Mouse (Mus musculus) hindbrain, embryonic 13.5 days (tissue): Measurements from ENCODE around the gene Ssh1. TPM values are rescaled to one million over a fixed set of nuclear protein-coding genes. Genes with fewer than 3 reads are reported as not detected.

ENCODE experiments used
- ATAC-seq: fragments of 200-750 bp; cut with Nextera tagmentation; 2 replicates; pipeline ENCODE4 v1.8.0; 2017; ENCODE audit warnings: moderate TSS enrichment; ENCODE audit not compliant: low FRiP score
- H3K27ac ChIP-seq: fragments of 300-500 bp; sonication (generic); 2 replicates; pipeline ENCODE4 v1.5.1; 2015; ENCODE audit warnings: inconsistent platforms, mild to moderate bottlenecking, moderate library complexity
- H3K27me3 ChIP-seq: fragments of 300-500 bp; sonication (generic); 2 replicates; pipeline ENCODE4 v1.6.1; 2015; ENCODE audit warnings: mild to moderate bottlenecking, inconsistent platforms
- H3K36me3 ChIP-seq: fragments of 300-500 bp; sonication (generic); 2 replicates; pipeline ENCODE4 v1.6.1; 2015; ENCODE audit warnings: mild to moderate bottlenecking, inconsistent platforms
- H3K4me1 ChIP-seq: fragments of 300-500 bp; sonication (generic); replicated peaks from 2 replicates; pipeline ENCODE4 v1.6.1; 2015; ENCODE audit warnings: inconsistent platforms
- H3K4me2 ChIP-seq: fragments of 300-500 bp; sonication (generic); 2 replicates; pipeline ENCODE4 v1.6.1; 2015; ENCODE audit warnings: inconsistent platforms, mild to moderate bottlenecking, moderate library complexity
- H3K4me3 ChIP-seq: fragments of 300-500 bp; sonication (generic); 2 replicates; pipeline ENCODE4 v1.5.1; 2015; ENCODE audit warnings: mild to moderate bottlenecking, inconsistent platforms
- H3K9ac ChIP-seq: fragments of 300-500 bp; sonication (generic); 2 replicates; pipeline ENCODE4 v1.6.1; 2015; ENCODE audit warnings: mild to moderate bottlenecking, inconsistent platforms
- H3K9me3 ChIP-seq: fragments of 300-500 bp; sonication (generic); 2 replicates; pipeline ENCODE4 v1.6.1; 2016; ENCODE audit warnings: inconsistent platforms
- WGBS: fragments of 180-500 bp; shearing (Covaris S2); methylation state at CpG from one replicate; pipeline ENCODE4 v1.1.7; 2015; 5-methylcytosine and 5-hydroxymethylcytosine counted together
- polyA plus RNA-seq: library from polyadenylated mRNA; unstranded; fragments of >200 nt; fragmentation: Nextera tagmentation; extraction: Ambion mirVana; gene quantifications from 2 replicates; pipeline ENCODE4 v1.2.1, GENCODE M21; 2015

The Ssh1 gene
- polyA plus RNA-seq, 1 experiment from 2014 or later, result 15.0 TPM

DNA sequence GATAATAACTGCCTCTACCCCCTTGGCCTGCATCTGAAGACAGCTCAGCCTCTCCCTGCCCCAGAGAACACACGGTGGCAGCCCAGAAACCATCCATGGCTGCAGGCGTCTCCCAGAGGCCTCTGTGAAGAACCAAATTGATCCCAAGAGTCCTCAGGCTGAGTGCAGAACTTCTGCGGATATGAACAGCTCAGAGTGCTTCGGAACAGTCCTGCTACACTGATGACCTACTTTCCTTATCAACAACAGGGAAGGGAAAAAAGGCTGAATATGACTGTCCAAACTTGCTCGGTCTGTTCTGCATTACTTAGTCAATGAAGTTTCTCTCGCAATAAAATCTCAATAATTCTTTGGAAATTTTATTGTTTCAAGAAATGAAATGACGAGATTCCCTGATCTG is 101.7 kb downstream of the Ssh1 start:
- Histone ChIP-seq H3K36me3 (peaks cover 3% of the 10 kb centered on the region; the same call in 1 of the 2 replicates), H3K9ac (no peak overlapping the region; the same call in 1 of the 2 replicates), H3K4me1 (peaks cover 56% of the 10 kb centered on the region), H3K27me3 (no peaks in the 10 kb centered on the region), H3K27ac (no peak overlapping the region), H3K4me2 (no peak overlapping the region), H3K4me3 (no peak overlapping the region), H3K9me3 (no peaks in the 10 kb centered on the region)
- WGBS, result 79% methylated on average over 7 of the region's 7 CpGs
- no peak for ATAC-seq

DNA sequence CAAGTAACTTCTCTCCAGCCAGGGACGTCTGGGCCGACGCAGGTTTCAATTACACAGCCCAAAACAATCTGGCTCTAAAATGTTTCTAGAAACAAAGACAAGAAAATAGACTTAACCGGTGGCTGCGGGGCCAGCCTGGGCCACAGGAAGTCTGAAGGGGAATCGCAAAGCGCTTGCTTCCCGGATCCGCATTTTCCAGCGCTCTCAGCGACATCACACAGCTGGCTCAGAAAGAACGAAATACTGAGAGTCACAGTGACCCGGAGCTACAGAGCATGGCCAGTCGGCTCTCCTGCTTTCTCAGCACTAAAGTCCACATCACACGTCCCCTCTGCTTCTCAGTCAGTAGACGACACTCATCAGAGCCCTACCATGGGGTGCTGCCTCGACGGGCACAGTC is 102.8 kb downstream of the Ssh1 start:
- Histone ChIP-seq H3K27me3 (no peaks in the 10 kb centered on the region), H3K4me1 (peaks cover 52% of the 10 kb centered on the region), H3K4me3 (no peak overlapping the region), H3K9me3 (no peaks in the 10 kb centered on the region), H3K9ac (no peak overlapping the region), H3K36me3 (peaks cover 3% of the 10 kb centered on the region; the same call in 1 of the 2 replicates), H3K4me2 (no peak overlapping the region), H3K27ac (0 out of 2 replicates have a peak overlapping the region, but pooled peaks have one; percentile 2)
- ATAC-seq, result no peak
- WGBS, result 90% methylated on average over 18 of the region's 18 CpGs

DNA sequence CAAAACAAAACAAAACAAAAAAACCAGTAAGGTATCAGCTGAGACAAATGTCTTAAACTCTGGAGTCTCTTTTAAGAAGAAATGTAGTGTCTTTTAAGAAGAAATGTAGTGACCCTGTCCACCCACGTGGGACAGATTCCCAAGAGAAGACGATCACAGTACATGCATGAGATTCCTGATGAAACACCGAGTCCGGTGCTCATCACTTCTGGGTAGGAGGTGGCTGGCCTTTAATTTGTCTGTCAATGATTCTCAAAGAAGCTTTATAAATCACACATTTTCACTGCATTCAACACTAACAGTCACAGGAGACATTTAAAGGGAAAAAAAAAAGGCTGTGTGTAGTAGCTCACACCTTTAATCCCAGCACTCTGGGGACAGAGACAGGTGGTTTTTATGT is 103.8 kb downstream of the Ssh1 start:
- Histone ChIP-seq H3K27ac (peak overlapping the region; percentile 86; the same call in 1 of the 2 replicates), H3K4me3 (no peak overlapping the region)
- no peak for ATAC-seq

DNA sequence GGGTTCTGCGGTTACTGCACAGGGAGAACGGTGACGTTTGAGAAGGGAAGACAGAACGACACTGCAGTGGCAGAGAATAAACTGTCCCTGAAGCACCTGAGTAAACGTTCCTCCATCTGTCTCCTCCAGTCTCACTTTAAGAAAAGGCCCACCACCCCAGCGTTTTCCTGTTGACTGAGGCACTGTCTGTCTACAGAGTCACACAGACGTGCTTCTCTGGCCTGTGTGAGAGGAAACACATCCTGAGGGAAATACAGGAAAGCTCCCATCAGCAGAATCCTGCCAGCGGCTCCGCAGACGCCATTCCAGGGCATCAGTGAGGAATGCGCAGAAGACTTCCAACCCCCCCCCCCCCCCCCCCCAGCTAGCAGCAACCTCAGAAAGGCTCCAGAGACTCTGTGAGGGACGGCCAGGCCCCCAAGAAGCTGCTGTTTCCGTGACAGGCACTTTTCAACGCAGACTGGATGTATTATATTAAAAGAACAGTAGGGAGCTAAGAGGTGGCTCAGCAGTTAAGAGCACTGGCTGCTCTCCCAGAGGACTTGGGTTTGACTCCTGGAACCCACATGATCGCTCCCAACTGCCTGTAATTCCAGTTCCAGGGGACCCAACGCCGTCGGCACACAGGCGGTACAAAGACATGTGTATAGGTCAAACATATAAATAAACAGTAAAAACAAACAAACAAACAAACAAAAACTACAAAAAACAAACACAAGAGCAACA is 104.3 kb downstream of the Ssh1 start:
- H3K4me3 ChIP-seq, result no peak overlapping the region
- no peak overlapping the region; the same call in 1 of the 2 replicates for H3K9ac ChIP-seq
- peaks cover 3% of the 10 kb centered on the region; the same call in 1 of the 2 replicates for H3K36me3 ChIP-seq
- WGBS, result 26% methylated on average over 19 of the region's 19 CpGs
- H3K4me2 ChIP-seq, result peak overlapping the region; percentile 23
- no peak for ATAC-seq
- H3K27me3 ChIP-seq, result no peaks in the 10 kb centered on the region
- H3K4me1 ChIP-seq, result peaks cover 67% of the 10 kb centered on the region
- H3K27ac ChIP-seq, result peak overlapping the region; percentile 86
- H3K9me3 ChIP-seq, result no peaks in the 10 kb centered on the region

More for the DNA sequence above, 103.8 kb downstream of the Ssh1 start:
- no peaks in the 10 kb centered on the region for H3K27me3 ChIP-seq
- H3K4me1 ChIP-seq, result peaks cover 61% of the 10 kb centered on the region
- no peak overlapping the region for H3K9ac ChIP-seq
- H3K36me3 ChIP-seq, result peaks cover 3% of the 10 kb centered on the region; the same call in 1 of the 2 replicates
- H3K4me2 ChIP-seq, result peak overlapping the region; percentile 23; the same call in 1 of the 2 replicates
- 41% methylated on average over 4 of the region's 4 CpGs for WGBS
- H3K9me3 ChIP-seq, result no peaks in the 10 kb centered on the region

DNA sequence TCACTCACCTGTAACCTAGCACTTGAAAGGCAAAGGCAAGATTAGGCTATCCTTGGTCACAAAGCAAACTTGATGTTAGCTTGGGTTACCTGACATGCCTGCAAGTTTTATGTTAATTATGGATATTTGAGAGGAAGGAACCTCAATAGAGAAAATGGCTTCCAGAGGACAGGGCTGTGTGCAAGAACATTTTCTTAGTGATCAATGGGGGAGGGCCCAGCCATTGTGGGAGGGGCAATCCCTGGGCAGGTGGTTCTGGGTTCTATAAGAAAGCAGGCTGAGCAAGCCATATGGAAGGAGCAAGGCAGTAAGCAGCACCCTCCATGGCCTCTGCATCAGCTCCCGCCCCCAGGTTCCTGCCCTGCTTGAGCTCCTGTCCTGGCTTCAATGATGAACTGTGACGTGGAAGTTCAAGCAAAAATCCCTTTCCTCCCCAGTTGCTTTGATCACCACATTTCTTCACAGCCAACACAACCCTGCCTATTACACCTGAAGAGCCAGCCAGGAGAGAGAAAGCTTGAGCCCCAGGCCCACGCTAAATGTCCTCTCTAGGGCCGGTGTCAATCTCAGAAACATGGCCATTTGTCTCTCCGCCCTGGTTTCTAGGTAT is 105.4 kb downstream of the Ssh1 start:
- Histone ChIP-seq H3K4me1 (peaks cover 75% of the 10 kb centered on the region), H3K27me3 (no peaks in the 10 kb centered on the region), H3K4me3 (no peak overlapping the region), H3K4me2 (no peak overlapping the region; the same call in 1 of the 2 replicates), H3K9me3 (no peaks in the 10 kb centered on the region), H3K27ac (peak overlapping the region; percentile 86), H3K9ac (peak overlapping the region; percentile 1; the same call in 1 of the 2 replicates), H3K36me3 (peaks cover 3% of the 10 kb centered on the region; the same call in 1 of the 2 replicates)
- no peak for ATAC-seq
- WGBS, result 90% methylated on average over 5 of the region's 5 CpGs

DNA sequence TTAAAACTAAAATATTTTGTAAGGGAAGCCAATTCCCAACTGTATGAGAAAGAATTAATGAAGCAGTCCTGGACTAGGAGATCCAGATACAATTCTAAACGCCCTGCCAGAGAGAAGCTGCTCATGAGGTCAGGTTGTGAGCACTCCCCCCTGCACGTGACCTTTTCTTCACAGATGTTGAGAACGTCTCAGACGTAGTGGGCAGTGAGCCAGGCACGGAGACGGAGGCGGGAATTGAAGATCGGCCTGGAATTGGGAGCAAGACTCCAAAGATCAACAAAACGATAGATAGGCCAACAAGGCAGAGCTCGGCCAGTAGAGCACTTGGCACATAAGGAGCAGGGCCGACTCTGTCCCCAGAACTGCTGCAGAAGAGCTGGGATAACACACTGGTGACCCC is 106.6 kb downstream of the Ssh1 start:
- WGBS, result 50% methylated on average over 11 of the region's 11 CpGs
- no peaks in the 10 kb centered on the region for H3K9me3 ChIP-seq
- H3K4me1 ChIP-seq, result peaks cover 87% of the 10 kb centered on the region
- H3K4me2 ChIP-seq, result no peak overlapping the region
- ATAC-seq, result no peak
- no peak overlapping the region for H3K4me3 ChIP-seq
- H3K36me3 ChIP-seq, result peaks cover 3% of the 10 kb centered on the region; the same call in 1 of the 2 replicates
- no peak overlapping the region for H3K27ac ChIP-seq
- no peak overlapping the region for H3K9ac ChIP-seq
- H3K27me3 ChIP-seq, result no peaks in the 10 kb centered on the region

Other genes with a start within 250 kb of the Ssh1 start
- gene Sart3, start 221.4 kb downstream of the Ssh1 start, polyA plus RNA-seq, result 44.0 and 46.0 TPM in 2 replicates
- 91.5 and 93.4 TPM in 2 replicates for gene Iscu, start 221.1 kb downstream of the Ssh1 start, polyA plus RNA-seq
- 8.7 and 10.4 TPM in 2 replicates for gene Tmem119, start 193.4 kb downstream of the Ssh1 start, polyA plus RNA-seq
- 1.7 and 1.9 TPM in 2 replicates for gene Selplg, start 161.2 kb downstream of the Ssh1 start, polyA plus RNA-seq
- 176 and 190 TPM in 2 replicates for gene Coro1c, start 85.1 kb downstream of the Ssh1 start, polyA plus RNA-seq
- not detected in 2 replicates for gene Dao, start 9.8 kb upstream of the Ssh1 start, polyA plus RNA-seq
- 16.2 and 16.8 TPM in 2 replicates for gene Usp30, start 71.6 kb upstream of the Ssh1 start, polyA plus RNA-seq
- gene Svop, start 97.7 kb upstream of the Ssh1 start, polyA plus RNA-seq, result 83.2 and 88.7 TPM in 2 replicates
- gene Alkbh2, start 134.3 kb upstream of the Ssh1 start, polyA plus RNA-seq, result 5.4 and 6.3 TPM in 2 replicates
- gene Ung, start 136.5 kb upstream of the Ssh1 start, polyA plus RNA-seq, result 10.4 and 11.1 TPM in 2 replicates
- gene Acacb, start 152.6 kb upstream of the Ssh1 start, polyA plus RNA-seq, result 1.9 and 3.2 TPM in 2 replicates